In the genomic region with DNA sequence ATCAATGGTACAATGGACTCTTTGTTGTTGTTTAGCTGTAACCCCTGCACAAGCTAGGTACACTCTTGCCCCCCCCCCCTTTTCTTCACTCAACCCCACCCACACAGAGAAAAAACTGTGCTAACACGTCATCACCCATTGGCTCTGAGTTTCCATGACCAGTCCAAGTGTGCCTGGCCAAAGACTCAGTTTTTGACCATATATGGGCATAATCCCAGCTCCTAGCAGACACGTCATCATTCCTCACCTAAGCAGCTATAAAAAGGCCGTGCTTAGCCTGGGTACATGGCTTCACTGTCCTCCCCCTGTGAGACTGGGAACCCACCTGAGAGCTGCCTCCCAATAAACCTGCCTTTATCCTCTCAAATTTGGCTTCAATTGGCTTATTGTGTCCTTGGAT, we compare ENCODE assay signal across 25 mouse cellular contexts. TPM values are rescaled to one million over a fixed set of nuclear protein-coding genes. Genes with fewer than 3 reads are reported as not detected.
DNase-seq lines count a peak whose midpoint lies in the region; TF ChIP-seq lines count a peak whose summit lies in the region.
"Had no signal": no experiment of that assay in that cellular context is flagged by ENCODE, and none has a peak within 500 bp of the region (broad histone marks: within the 10 kb centered on the region; RNA-seq: fewer than 3 reads in every experiment).

No protein-coding gene starts in this region.

- no peak for TF ChIP-seq CTCF in bone marrow macrophage, adult 2 months (IDR thresholded peaks at IDR 0.05; ENCODE audit: low read depth, low read length)

- TF ChIP-seq POLR2A in bone marrow macrophage, adult 2 months (IDR thresholded peaks at IDR 0.05; ENCODE audit: borderline replicate concordance, low read depth, low read length): no peak

- no peak overlapping the region for H3K4me3 ChIP-seq in bone marrow macrophage, adult 2 months (ENCODE audit: insufficient read depth, low read length)
- H3K4me3 ChIP-seq: embryonic facial prominence, embryonic 12.5 days; embryonic facial prominence, embryonic 15.5 days; erythroblast, embryonic 14.5 days; forebrain, embryonic 12.5 days; forebrain, embryonic 15.5 days; heart, adult 2 months; heart, embryonic 12.5 days; heart, embryonic 15.5 days had no signal

- peaks cover 34% of the 10 kb centered on the region for H3K4me1 ChIP-seq in bone marrow macrophage, adult 2 months (ENCODE audit: control insufficient read depth, insufficient read depth, low read length)
- H3K4me1 ChIP-seq: embryonic facial prominence, embryonic 12.5 days; embryonic facial prominence, embryonic 15.5 days; forebrain, embryonic 12.5 days; forebrain, embryonic 15.5 days; heart, embryonic 12.5 days; heart, embryonic 15.5 days had no signal

- H3K27ac ChIP-seq in bone marrow macrophage, adult 2 months (ENCODE audit: insufficient read depth, low read depth, low read length): peak overlapping the region; percentile 61
- H3K27ac ChIP-seq: embryonic facial prominence, embryonic 12.5 days; embryonic facial prominence, embryonic 15.5 days; forebrain, embryonic 12.5 days; forebrain, embryonic 15.5 days; heart, adult 2 months; heart, embryonic 15.5 days; hindbrain, embryonic 14.5 days; hindbrain, postnatal 0 days had no signal

- DNase-seq in heart, postnatal 4 days: peak; percentile 35
- DNase-seq in heart, adult 18-20 months: no peak
- DNase-seq in ES-CJ7 (ENCODE audit: low read depth, low spot score): peak; percentile 37
- no peak for DNase-seq in adipocyte (ENCODE audit: low spot score)
- no peak for DNase-seq in adrenal gland, adult 8-10 months
- DNase-seq in left cerebral cortex, adult 18-20 months (ENCODE audit: low spot score in 2 of 2): no peak
- DNase-seq: adrenal gland, postnatal 14 days; cerebellum, adult 18-20 months; cerebellum, adult 9-10 months; cerebellum, postnatal 14 days; gastrocnemius, postnatal 25 days; heart, adult 2 months; heart, postnatal 10 days; heart, postnatal 36 days; kidney, adult 18-20 months had no signal

RNA-seq across cellular contexts. Expression of gene Clasp2, which starts 15.1 kb away (rescaled TPM):
- 10 to 100 TPM; 44.5 to 48.5 TPM for total RNA-seq in heart, postnatal 4 days (2021)
- 10 to 100 TPM; 56.2 to 63.4 TPM for total RNA-seq in heart, adult 18-20 months (2021)
- polyA plus RNA-seq in bone marrow macrophage, adult 2 months (2012; ENCODE audit: insufficient read depth, insufficient read length, missing spikeins): 44.6 and 50.5 TPM in 2 replicates
- total RNA-seq in adrenal gland, adult 8-10 months (2022): 100 to 1,000 TPM; 122 to 289 (median 183) TPM
- total RNA-seq in left cerebral cortex, adult 18-20 months (2021): 100 to 1,000 TPM; 199 to 200 TPM

RNA-seq across cellular contexts. Expression of gene Pdcd6ip, which starts 18.1 kb away (rescaled TPM):
- total RNA-seq in heart, postnatal 4 days (2021): 10 to 100 TPM; 92.7 to 96.5 TPM
- 10 to 100 TPM; 59.2 to 66.5 TPM for total RNA-seq in heart, adult 18-20 months (2021)
- polyA plus RNA-seq in bone marrow macrophage, adult 2 months (2012; ENCODE audit: insufficient read depth, insufficient read length, missing spikeins): 154 and 162 TPM in 2 replicates
- total RNA-seq in adrenal gland, adult 8-10 months (2022): 100 to 1,000 TPM; 176 to 225 (median 190) TPM
- 10 to 100 TPM; 66.4 to 68.1 TPM for total RNA-seq in left cerebral cortex, adult 18-20 months (2021)

Comparison
In these comparisons a context has a peak if more than half of its experiments do, and no peak if none do; other contexts are left out.
1. DNase-seq: peak in heart, postnatal 4 days (single experiment) and ES-CJ7 (single experiment); none in heart, adult 18-20 months (0 of 2), adipocyte (single experiment), adrenal gland, adult 8-10 months (single experiment) and left cerebral cortex, adult 18-20 months (0 of 2).